Mouse (Mus musculus): ENCODE data around the gene Slc25a11.

Slc25a11 gene

GRCm38 (mm10) chr11:70621972-70622814 is 25.1 kb downstream of the Slc25a11 start:
- no peak for DNase-seq (ENCODE audit: low spot score)

GRCm38 (mm10) chr11:70619101-70619500 is 28.2 kb downstream of the Slc25a11 start, which contains the start of gene Chrne:
Gene Chrne (minus strand): TSS chr11:70619216.
- no peak for DNase-seq (ENCODE audit: low spot score)

GRCm38 (mm10) chr11:70615516-70616093 is 31.7 kb downstream of the Slc25a11 start, which contains the start of gene 4930544D05Rik:
Gene 4930544D05Rik (plus strand): TSS chr11:70615848.
- DNase-seq (ENCODE audit: low spot score), result no peak

DNA sequence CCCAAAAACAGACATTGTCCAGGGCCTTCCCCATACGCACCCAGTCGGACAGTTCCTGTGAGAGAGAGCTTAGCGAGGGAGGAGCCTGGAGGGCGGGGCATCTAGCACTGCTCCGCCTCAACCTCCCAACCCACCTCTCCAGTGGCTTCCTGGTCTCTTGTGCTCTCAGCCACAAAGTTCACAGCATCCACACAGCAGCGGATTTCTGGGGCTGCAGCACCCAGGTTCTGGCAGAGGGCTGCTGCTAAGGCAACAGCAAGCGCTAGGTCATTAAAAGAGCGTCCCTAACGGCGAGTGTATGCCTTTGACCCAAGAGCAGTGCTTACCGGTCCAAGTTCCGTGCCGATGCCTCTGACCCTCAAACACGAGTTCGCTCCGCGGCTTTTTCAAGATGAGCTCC is 32.2 kb downstream of the Slc25a11 start:
- no peak for DNase-seq (ENCODE audit: low spot score)

GRCm38 (mm10) chr11:70612505-70612904 is 34.8 kb downstream of the Slc25a11 start:
- no peak for DNase-seq (ENCODE audit: low spot score)

- DNase-seq (ENCODE audit: low spot score), result no peak
Measured at GRCm38 (mm10) chr11:70610752-70611151, 36.5 kb downstream of the Slc25a11 start.

- no peak for DNase-seq (ENCODE audit: low spot score)
Measured at GRCm38 (mm10) chr11:70608381-70609066, 38.8 kb downstream of the Slc25a11 start.

- DNase-seq (ENCODE audit: low spot score), result no peak
Measured at GRCm38 (mm10) chr11:70607611-70608010, 39.7 kb downstream of the Slc25a11 start.

DNA sequence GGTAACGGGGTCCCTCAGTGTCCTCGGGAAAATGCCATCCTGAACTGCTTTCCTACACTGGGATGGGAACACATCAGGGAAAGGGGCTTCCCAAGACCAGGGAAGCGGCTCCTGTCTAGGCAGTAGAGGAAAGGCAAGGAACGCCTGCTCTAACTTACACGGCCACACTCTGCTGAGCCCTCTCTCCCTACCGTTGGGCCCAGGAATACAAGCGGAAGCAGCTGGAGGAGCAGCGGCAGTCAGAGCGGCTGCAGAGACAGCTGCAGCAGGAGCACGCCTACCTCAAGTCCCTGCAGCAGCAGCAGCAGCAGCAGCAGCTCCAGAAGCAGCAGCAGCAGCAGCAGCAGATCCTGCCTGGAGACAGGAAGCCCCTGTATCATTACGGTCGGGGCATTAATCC is 40.6 kb downstream of the Slc25a11 start:
- no peak for DNase-seq (ENCODE audit: low spot score)

DNA sequence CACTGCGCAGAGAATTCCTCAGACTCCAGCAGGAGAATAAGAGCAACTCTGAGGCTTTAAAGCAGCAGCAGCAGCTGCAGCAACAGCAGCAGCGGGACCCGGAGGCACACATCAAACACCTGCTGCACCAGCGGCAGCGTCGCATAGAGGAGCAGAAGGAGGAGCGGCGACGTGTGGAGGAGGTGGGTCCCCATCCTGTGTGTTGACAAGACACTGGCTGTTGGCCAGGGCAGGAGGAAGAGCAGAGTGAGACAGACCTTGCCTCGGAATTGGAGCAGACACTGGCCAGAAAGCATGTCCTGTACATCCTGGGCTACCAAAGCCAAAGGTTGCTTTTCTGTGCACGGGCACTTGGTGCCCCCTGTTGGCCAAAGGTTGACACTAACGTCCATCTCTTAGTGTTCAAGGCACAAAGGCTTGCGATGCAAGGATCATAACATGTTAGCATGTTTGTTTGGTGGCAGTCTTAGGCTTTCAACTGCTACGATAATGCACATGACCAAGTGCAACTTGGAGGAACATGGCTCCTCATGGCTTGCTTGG is 42.2 kb downstream of the Slc25a11 start:
- peak; percentile 51 for DNase-seq (ENCODE audit: low spot score)

GRCm38 (mm10) chr11:70598451-70598953 is 48.8 kb downstream of the Slc25a11 start:
- no peak for DNase-seq (ENCODE audit: low spot score)

- no peak for DNase-seq (ENCODE audit: low spot score)
Measured at GRCm38 (mm10) chr11:70597301-70597700, 50.0 kb downstream of the Slc25a11 start.

DNA sequence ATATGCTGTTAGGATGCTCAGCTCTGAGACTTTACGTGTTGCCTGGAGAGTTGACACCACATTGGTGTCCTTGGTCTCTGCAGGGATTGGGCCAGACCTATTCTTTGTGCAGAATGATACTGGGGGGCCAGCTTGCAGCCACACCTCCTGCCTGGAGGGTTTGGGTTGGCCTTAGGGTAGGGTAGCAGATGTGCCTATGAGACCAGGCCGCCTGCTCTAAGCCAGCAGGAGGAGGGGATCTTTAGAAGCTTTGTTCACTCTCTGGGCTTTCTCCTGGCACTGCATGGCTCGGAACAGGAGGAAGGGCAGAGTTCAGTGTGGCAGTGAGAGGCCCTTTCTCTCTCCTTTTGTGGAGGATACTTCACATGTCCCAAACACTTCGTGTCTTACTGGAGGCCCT is 51.2 kb downstream of the Slc25a11 start:
- no peak for DNase-seq (ENCODE audit: low spot score)

GRCm38 (mm10) chr11:70595638-70596037 is 51.6 kb downstream of the Slc25a11 start:
- no peak for DNase-seq (ENCODE audit: low spot score)

- DNase-seq (ENCODE audit: low spot score), result no peak
Measured at GRCm38 (mm10) chr11:70594253-70594989, 52.9 kb downstream of the Slc25a11 start.

Data from ovary, postnatal 10 days (tissue).